Mouse (Mus musculus) CD4-positive, CD25-positive, alpha-beta regulatory T cell, adult 4 months (primary cell): Measurements from ENCODE around the gene Plxna4. TPM values are rescaled to one million over a fixed set of nuclear protein-coding genes. Genes with fewer than 3 reads are reported as not detected.

Experiments
- ATAC-seq: one replicate; pipeline ENCODE4 v1.8.0; 2017
- polyA plus RNA-seq, 2 experiments: library from polyadenylated mRNA; unstranded; fragments of 100-300 nt; shearing (Covaris generic); gene quantifications; one replicate each; pipeline ENCODE4 v1.2.1; 2017

Gene Plxna4
- polyA plus RNA-seq, 2 experiments from 2014 or later, result 0.12 TPM; not detected in 1

- no peak for ATAC-seq
These were observed 118.8 kb downstream of the Plxna4 start for GRCm38 (mm10) chr6:32469196-32469595.

GRCm38 (mm10) chr6:32465129-32465528 lies 122.9 kb downstream of the Plxna4 start:
- ATAC-seq, result no peak

DNA sequence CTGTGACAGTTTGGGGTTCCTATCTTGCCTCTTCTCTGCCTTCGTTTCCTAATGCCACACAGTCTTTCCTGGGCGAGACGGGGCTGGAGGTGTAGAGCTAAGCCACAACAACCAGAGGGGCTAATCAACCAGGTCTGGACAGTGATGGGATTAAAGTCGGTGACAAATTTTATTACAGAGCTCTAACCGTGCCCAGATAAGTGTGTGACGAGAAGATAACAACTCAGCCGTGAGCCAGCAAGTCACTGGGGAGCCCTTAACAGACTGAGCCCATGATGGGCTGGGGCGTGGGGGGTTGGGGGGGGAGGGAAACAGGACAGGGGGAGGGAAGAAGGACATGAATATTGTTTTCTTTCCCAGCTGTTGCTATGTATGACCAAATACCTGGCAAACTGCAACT lies 123.4 kb downstream of the Plxna4 start:
- no peak for ATAC-seq

- no peak for ATAC-seq
These were observed 123.9 kb downstream of the Plxna4 start for GRCm38 (mm10) chr6:32464046-32464445.

GRCm38 (mm10) chr6:32460400-32460799 lies 127.6 kb downstream of the Plxna4 start:
- no peak for ATAC-seq

GRCm38 (mm10) chr6:32456641-32457040 lies 131.4 kb downstream of the Plxna4 start:
- no peak for ATAC-seq

DNA sequence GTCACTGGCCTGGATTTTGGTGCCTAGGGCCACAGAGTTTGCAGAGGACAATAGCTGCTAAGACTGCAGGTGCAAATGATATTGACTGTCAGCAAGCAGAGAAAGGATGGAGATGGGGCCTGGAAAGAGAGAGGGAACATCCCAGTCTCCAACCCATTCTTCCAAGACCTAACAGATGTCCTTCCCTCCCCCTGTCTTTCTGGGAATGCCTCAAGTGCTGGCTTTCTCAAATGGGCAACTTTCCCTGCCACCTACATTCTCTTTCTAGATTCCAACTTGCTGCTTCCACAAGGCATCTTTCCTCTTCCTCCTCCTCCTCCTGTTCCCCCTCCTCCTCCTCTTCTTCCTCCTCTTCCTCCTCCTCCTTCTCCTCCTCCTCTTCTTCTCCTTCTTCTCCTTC lies 136.1 kb downstream of the Plxna4 start:
- ATAC-seq, result no peak

- no peak for ATAC-seq
These were observed 138.6 kb downstream of the Plxna4 start for GRCm38 (mm10) chr6:32449237-32449963.

- no peak for ATAC-seq
These were observed 139.2 kb downstream of the Plxna4 start for GRCm38 (mm10) chr6:32448787-32449186.

DNA sequence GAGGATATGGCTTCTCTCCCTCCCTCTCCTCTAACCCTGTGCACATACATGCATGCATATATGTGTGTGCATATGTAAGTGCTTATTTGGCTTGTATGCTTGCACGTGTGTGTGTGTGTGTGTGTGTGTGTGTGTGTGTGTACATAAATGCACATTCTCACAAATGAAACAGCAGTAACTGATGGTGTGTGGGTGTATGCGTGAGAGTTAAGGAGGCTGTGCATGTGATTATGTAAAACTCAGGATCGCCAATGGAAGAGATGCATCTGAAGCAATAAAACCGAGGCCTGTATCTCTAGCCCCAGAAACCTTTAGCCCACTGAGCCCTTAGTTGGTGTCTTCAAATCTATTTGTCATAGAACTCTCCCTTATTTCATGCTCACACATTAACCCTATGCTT lies 141.7 kb downstream of the Plxna4 start:
- no peak for ATAC-seq

- no peak for ATAC-seq
These were observed 142.7 kb downstream of the Plxna4 start for GRCm38 (mm10) chr6:32445246-32445645.

DNA sequence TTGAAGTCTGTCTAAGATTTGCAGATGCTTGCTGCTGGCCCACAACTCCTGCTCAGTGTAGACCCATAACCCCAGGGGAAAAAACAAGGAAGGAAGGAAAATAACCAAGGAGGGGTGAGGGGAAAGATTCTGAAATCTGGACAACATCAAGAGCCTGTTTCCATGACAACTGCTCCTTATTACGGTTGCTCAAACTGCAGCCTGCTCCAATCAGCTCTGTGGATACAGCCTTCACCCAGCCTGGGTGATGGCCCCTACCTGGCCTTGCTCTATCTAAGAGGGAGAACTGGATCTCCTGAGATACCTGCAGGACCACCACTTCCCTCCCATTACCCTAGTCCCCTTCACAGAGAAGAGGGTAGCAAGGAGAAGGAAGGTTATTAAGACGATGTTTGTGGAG lies 143.6 kb downstream of the Plxna4 start:
- no peak for ATAC-seq

GRCm38 (mm10) chr6:32443679-32444078 lies 144.3 kb downstream of the Plxna4 start:
- ATAC-seq, result no peak

DNA sequence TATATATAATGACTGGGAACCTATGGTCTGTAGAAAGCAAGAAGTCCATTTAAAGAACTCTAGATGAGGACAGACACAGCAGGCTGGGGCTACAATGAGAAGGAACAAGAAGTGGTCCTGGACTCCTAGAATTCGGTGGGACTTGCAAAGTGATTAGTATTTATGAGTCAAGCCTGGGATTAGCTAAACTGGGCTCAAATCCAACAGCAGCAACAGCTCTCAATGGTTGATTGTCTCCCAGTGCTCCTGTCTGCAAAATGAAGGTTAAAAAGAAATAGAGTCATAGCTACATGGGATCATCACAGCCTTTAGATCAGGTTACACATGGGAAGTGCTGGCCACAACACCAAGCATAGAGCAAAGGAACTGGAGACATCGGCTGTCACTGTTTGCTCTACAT lies 148.6 kb downstream of the Plxna4 start:
- no peak for ATAC-seq

- ATAC-seq, result no peak
These were observed 150.8 kb downstream of the Plxna4 start for GRCm38 (mm10) chr6:32437219-32437618.

- ATAC-seq, result no peak
These were observed 164.9 kb downstream of the Plxna4 start for GRCm38 (mm10) chr6:32423124-32423523.

DNA sequence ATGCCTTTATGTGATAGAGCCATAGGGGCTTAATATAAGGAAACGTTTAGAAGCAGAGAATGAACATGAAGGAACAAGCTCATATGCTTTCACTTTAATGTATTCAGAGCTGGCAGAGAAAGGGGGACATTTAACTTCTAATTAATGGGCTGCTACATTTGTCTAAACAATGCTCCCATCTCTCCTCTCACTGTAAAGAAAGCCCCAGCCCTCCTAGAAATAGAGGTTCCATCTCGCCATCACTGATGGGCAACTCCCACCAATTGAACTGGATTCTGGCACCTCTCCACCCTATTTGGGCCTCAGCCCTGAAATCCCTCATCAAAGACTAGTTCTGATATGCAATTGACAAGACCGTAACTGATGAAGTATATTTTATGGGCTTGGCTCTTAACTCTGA lies 167.4 kb downstream of the Plxna4 start:
- no peak for ATAC-seq

GRCm38 (mm10) chr6:32417351-32417750 lies 170.6 kb downstream of the Plxna4 start:
- no peak for ATAC-seq

GRCm38 (mm10) chr6:32411325-32411724 lies 176.7 kb downstream of the Plxna4 start:
- no peak for ATAC-seq

DNA sequence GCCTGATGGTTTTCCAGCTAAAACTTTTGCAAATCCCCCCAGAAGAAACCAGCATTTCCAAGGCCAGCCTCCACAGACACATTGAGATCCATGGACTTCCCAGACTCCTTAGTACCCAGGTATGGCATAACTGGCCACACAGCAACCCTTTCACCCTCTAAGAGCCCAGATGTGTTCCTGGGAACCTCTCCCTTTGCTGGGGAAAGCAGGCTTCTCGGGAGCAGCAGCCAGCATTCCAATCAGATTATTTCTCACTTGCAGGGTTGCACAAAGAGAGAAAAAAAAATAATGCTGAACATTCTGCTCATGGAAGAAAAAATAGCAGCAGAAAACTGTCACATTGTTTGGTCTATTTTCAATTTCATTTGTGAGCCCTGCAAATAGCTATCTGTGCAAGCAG lies 178.4 kb downstream of the Plxna4 start:
- no peak for ATAC-seq

GRCm38 (mm10) chr6:32407574-32408185 lies 180.3 kb downstream of the Plxna4 start:
- ATAC-seq, result no peak

GRCm38 (mm10) chr6:32406316-32407095 lies 181.5 kb downstream of the Plxna4 start:
- ATAC-seq, result no peak

- no peak for ATAC-seq
These were observed 185.3 kb downstream of the Plxna4 start for GRCm38 (mm10) chr6:32402560-32403235.
